Mouse (Mus musculus) thymus, adult 2 months (tissue): ENCODE measurements around the gene Eci3.

Source experiments
- CTCF ChIP-seq: fragments of 200-500 bp; IDR thresholded peaks from 2 replicates; pipeline ENCODE4 v1.5.1; 2012; ENCODE audit warnings: mild to moderate bottlenecking, control low read depth, low read length, moderate library complexity, borderline replicate concordance; ENCODE audit not compliant: control insufficient read depth, poor library complexity, insufficient read depth; ENCODE audit errors: extremely low read depth
- POLR2A ChIP-seq: fragments of 200-500 bp; IDR thresholded peaks from 2 replicates; pipeline ENCODE4 v1.6.1; 2012; ENCODE audit warnings: mild to moderate bottlenecking, low read length, control low read depth, moderate library complexity; ENCODE audit not compliant: control insufficient read depth, poor library complexity, insufficient read depth; ENCODE audit errors: extremely low read depth

- no peak for TF ChIP-seq CTCF
- TF ChIP-seq POLR2A: no peak
Observed at GRCm38 (mm10) chr13:34942370-34942769, 21.2 kb downstream of the Eci3 start.
